Mouse (Mus musculus) cerebellum, adult 2 months (tissue): Measurements from ENCODE around the gene P2ry14.
"Not testable (repeated sequence)": the region's sequence is repeated elsewhere in the genome, so short reads cannot be mapped to it uniquely, and the experiment has no call there.

Experiments used
- CTCF ChIP-seq: fragments of 200-500 bp; IDR thresholded peaks from 2 replicates; pipeline ENCODE4 v1.5.1; 2011; ENCODE audit warnings: low read depth, mild to moderate bottlenecking, control low read depth, low read length, moderate library complexity, borderline replicate concordance; ENCODE audit not compliant: insufficient read depth
- POLR2A ChIP-seq: fragments of 200-500 bp; IDR thresholded peaks from 2 replicates; pipeline ENCODE4 v1.6.1; 2011; ENCODE audit warnings: low read length, control low read depth, borderline replicate concordance; ENCODE audit not compliant: insufficient read depth

- TF ChIP-seq CTCF, POLR2A: not testable (repeated sequence)
Measured at GRCm38 (mm10) chr3:59113291-59113690, 40.1 kb downstream of the P2ry14 start.
